Mouse (Mus musculus) stomach, postnatal 0 days (tissue): ENCODE data around the gene Cisd1.

Source experiments
- CTCF ChIP-seq: IDR thresholded peaks from 2 replicates; pipeline ENCODE4 v1.5.1; 2016; ENCODE audit warnings: antibody characterized with exemption, low read depth, mild to moderate bottlenecking, moderate library complexity
- EP300 ChIP-seq: optimal IDR thresholded peaks from 2 replicates; pipeline ENCODE3; 2016; ENCODE audit warnings: antibody characterized with exemption

DNA sequence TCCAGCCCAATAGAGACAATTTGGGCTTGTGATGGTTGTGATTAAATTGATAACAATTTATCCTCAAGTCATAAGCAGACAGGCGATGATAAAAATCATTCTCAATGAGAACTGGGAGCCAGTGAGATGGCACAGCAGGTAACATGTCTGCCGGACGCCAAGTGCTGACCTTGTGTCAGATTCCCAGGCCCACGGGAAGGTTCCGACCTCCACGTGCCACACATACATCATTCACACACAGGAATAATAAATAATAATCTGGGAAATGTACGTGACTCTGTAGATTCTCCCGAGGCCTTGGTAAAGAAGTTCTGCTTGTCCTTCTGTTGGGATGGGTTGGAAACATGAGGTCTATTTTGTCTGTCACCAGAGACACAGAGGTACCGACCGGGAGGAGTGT lies 17.4 kb downstream of the Cisd1 start:
- TF ChIP-seq EP300 (no peak), CTCF (no peak)
